Mouse (Mus musculus) C3H10T1/2 (cell line): Measurements from ENCODE around the gene Mlh1. TPM values are rescaled to one million over a fixed set of nuclear protein-coding genes. Genes with fewer than 3 reads are reported as not detected.

Experiments
- polyA plus RNA-seq, 2 experiments: library from polyadenylated mRNA; unstranded; fragments of >200 nt; fragmentation: generic; extraction: Trizol; gene quantifications; one replicate each; pipeline ENCODE4 v1.2.1; 2012; ENCODE audit warnings: missing spikeins in 2 of 2

The Mlh1 gene
- 10 to 100 TPM in 1 of 2 experiments, 1 to 10 TPM in 1; 3.0 to 10.9 TPM for polyA plus RNA-seq

DNA sequence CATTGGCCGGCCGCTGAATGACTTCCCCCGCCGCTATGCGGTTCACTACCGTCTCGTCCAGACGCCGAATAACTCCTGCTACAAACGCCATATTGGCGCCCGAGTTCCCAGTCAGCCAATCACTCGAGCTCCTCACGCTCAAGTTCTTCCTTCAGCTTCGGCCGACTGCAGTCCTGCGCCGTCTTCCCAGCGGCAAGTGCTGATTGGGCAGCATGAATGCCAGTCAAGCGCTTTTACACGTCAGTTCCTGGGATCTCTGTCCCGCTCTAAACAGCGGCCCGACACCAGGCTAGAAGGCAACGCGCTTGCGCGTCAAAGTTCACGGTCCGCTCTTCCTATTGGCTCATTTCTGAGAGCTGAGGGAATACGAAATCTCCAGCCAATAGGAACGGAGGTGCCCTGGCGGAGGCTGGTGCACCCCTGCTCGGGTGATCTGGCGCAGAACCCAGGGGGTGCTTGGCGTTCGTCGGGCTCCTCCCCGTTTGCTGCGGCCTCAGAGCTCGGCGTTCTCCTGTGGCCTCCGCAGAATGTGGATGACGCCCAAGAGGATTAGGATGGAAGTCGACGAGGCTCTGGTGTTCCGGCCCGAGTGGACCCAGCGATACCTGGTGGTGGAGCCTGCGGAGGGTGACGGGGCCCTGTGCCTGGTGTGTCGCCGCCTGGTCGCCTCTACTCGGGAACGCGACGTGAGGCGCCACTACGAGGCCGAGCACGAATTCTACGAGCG lies at the start of gene Mlh1, which contains the start of gene Epm2aip1:
Gene Mlh1, minus strand, starts transcription at position 358 of the 727 bp plus-strand sequence.
Gene Epm2aip1, plus strand, starts transcription at position 496 of the 727 bp plus-strand sequence.

DNA sequence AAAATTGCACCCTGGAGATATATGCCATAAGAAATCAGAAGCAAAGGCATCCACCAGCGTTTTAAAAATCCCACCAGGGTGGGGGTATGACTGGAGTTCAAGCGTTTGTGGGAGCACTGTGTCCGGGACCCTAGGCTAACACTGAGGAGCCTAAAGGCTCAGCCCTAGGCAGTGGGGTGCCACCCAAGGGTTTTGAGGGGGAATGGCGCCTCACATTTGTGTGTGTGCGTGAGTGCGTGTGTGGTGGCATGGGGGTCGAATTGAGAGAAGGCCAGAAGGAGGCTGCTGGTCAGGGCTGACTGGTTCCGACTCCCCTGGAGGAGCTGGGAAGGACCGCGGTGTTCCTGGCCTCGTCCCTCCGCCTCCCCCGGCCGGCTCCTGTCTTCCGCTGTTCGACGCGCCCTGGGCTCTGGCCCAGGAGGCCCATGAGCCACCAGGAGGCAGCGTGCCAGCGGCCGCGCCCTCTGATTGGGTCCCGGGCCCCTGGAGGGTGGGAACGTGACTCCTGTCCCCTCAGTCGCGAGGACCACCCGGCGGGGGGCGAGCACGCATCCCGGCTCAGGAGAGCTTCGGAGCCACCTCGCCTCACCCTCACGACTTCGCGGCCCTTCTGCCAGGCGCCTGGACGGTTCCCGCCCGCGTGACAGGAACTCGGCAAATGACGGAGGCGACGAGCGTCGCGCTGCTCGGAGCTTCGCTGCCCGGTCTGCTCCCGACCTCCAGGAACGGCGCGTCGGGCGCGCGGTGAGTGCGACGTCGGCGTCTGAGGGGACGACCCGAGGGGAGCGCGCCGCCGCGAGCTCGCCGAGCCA lies 39.6 kb upstream of the Mlh1 start, which contains the start of gene Trank1:
Gene Trank1, plus strand, starts transcription at position 709 of the 812 bp plus-strand sequence.

Other genes starting within 250 kb of the Mlh1 start
- under 1 TPM in 1 of 2 experiments, not detected in 1; 0.01 TPM for gene Ccrl2, start 214.3 kb downstream of the Mlh1 start, polyA plus RNA-seq
- 10 to 100 TPM in 1 of 2 experiments, 1 to 10 TPM in 1; 4.8 to 14.5 TPM for gene Lrrfip2, start 154.2 kb downstream of the Mlh1 start, polyA plus RNA-seq
- 1 to 10 TPM in 1 of 2 experiments, under 1 TPM in 1; 0.44 to 4.3 TPM for gene Epm2aip1, start 138 bp upstream of the Mlh1 start, polyA plus RNA-seq
- not detected for gene Trank1, start 39.9 kb upstream of the Mlh1 start, polyA plus RNA-seq
- not detected for gene Dclk3, start 167.3 kb upstream of the Mlh1 start, polyA plus RNA-seq